Mouse (Mus musculus): ENCODE results near the gene Kdm5b. TPM values are rescaled to one million over a fixed set of nuclear protein-coding genes. Genes with fewer than 3 reads are reported as not detected.

Gene Kdm5b
- total RNA-seq, 1 experiment: 127 TPM

GRCm38 (mm10) chr1:134573300-134573931, 13.4 kb downstream of the Kdm5b start:
- in situ Hi-C loops (cut with MboI; ENCODE audit: low sequenced_read_pairs in 2 of 2, unreplicated experiment in 2 of 2): no loop called here
- no peak for DNase-seq (ENCODE audit: low read depth, low spot score)
- no peak for TF ChIP-seq ZNF384 (IDR thresholded peaks at IDR 0.05; ENCODE audit: low read depth, low read length)
- no peak for TF ChIP-seq HCFC1 (IDR thresholded peaks at IDR 0.05; ENCODE audit: borderline replicate concordance, insufficient read depth, low read length)
- no peak for TF ChIP-seq MAFK (IDR thresholded peaks at IDR 0.05; ENCODE audit: insufficient read depth, low read depth, low read length)
- TF ChIP-seq CHD2 (IDR thresholded peaks at IDR 0.05; ENCODE audit: low read depth, low read length): no peak
- no peak for TF ChIP-seq ZC3H11A (IDR thresholded peaks at IDR 0.05; ENCODE audit: borderline replicate concordance, low read depth, low read length)
- Histone ChIP-seq H3K27ac (ENCODE audit: insufficient read depth, low read depth, low read length, poor library complexity, severe bottlenecking) (peak overlapping the region; percentile 53; the same call in 1 of the 2 replicates), H3K4me3 (ENCODE audit: insufficient read depth in 1 of 2, low read depth in 1 of 2, low read length in 2 of 2, poor library complexity in 1 of 2, severe bottlenecking in 1 of 2) (no peak overlapping the region), H3K9me3 (ENCODE audit: control insufficient read depth, insufficient read depth, low read depth, low read length) (no peaks in the 10 kb centered on the region), H3K4me1 (ENCODE audit: control insufficient read depth in 2 of 2, insufficient read depth in 2 of 2, low read length in 2 of 2, poor library complexity in 1 of 2) (peaks cover 9 to 23% of the 10 kb centered on the region in 2 experiments), H3K9ac (ENCODE audit: insufficient read depth, low read depth, low read length, poor library complexity, severe bottlenecking) (no peak overlapping the region), H3K36me3 (ENCODE audit: control insufficient read depth, insufficient read depth, low read length, poor library complexity, severe bottlenecking) (no peaks in the 10 kb centered on the region)

GRCm38 (mm10) chr1:134573932-134574315, 14.0 kb downstream of the Kdm5b start:
- Histone ChIP-seq H3K4me3 (ENCODE audit: insufficient read depth in 1 of 2, low read depth in 1 of 2, low read length in 2 of 2, poor library complexity in 1 of 2, severe bottlenecking in 1 of 2) (no peak overlapping the region), H3K36me3 (ENCODE audit: control insufficient read depth, insufficient read depth, low read length, poor library complexity, severe bottlenecking) (no peaks in the 10 kb centered on the region)
- in situ Hi-C loops (cut with MboI; ENCODE audit: low sequenced_read_pairs in 2 of 2, unreplicated experiment in 2 of 2): no loop called here

GRCm38 (mm10) chr1:134577384-134578120, 17.6 kb downstream of the Kdm5b start:
- TF ChIP-seq MAFK (IDR thresholded peaks at IDR 0.05; ENCODE audit: insufficient read depth, low read depth, low read length): no peak
- TF ChIP-seq ZNF384 (IDR thresholded peaks at IDR 0.05; ENCODE audit: low read depth, low read length): peak; percentile 73
- in situ Hi-C loops (cut with MboI; ENCODE audit: low sequenced_read_pairs in 2 of 2, unreplicated experiment in 2 of 2): no loop called here
- Histone ChIP-seq H3K27ac (ENCODE audit: insufficient read depth, low read depth, low read length, poor library complexity, severe bottlenecking) (no peak overlapping the region), H3K36me3 (ENCODE audit: control insufficient read depth, insufficient read depth, low read length, poor library complexity, severe bottlenecking) (peaks cover 2% of the 10 kb centered on the region; the same call in 1 of the 2 replicates), H3K9ac (ENCODE audit: insufficient read depth, low read depth, low read length, poor library complexity, severe bottlenecking) (no peak overlapping the region), H3K9me3 (ENCODE audit: control insufficient read depth, insufficient read depth, low read depth, low read length) (no peaks in the 10 kb centered on the region), H3K4me3 (ENCODE audit: insufficient read depth in 1 of 2, low read depth in 1 of 2, low read length in 2 of 2, poor library complexity in 1 of 2, severe bottlenecking in 1 of 2) (no peak overlapping the region), H3K4me1 (ENCODE audit: control insufficient read depth in 2 of 2, insufficient read depth in 2 of 2, low read length in 2 of 2, poor library complexity in 1 of 2) (peaks cover 10 to 22% of the 10 kb centered on the region in 2 experiments; a peak in 3 of 4 replicates)
- DNase-seq (ENCODE audit: low read depth, low spot score): no peak

More at GRCm38 (mm10) chr1:134573932-134574315, 14.0 kb downstream of the Kdm5b start:
- Histone ChIP-seq H3K9ac (ENCODE audit: insufficient read depth, low read depth, low read length, poor library complexity, severe bottlenecking) (no peak overlapping the region), H3K27ac (ENCODE audit: insufficient read depth, low read depth, low read length, poor library complexity, severe bottlenecking) (peak overlapping the region; percentile 53; the same call in 1 of the 2 replicates), H3K4me1 (ENCODE audit: control insufficient read depth in 2 of 2, insufficient read depth in 2 of 2, low read length in 2 of 2, poor library complexity in 1 of 2) (peaks cover 9 to 23% of the 10 kb centered on the region in 2 experiments), H3K9me3 (ENCODE audit: control insufficient read depth, insufficient read depth, low read depth, low read length) (no peaks in the 10 kb centered on the region)
- DNase-seq (ENCODE audit: low read depth, low spot score): no peak
- TF ChIP-seq ZC3H11A (IDR thresholded peaks at IDR 0.05; ENCODE audit: borderline replicate concordance, low read depth, low read length) (no peak), CHD2 (IDR thresholded peaks at IDR 0.05; ENCODE audit: low read depth, low read length) (no peak), ZNF384 (IDR thresholded peaks at IDR 0.05; ENCODE audit: low read depth, low read length) (no peak), MAFK (IDR thresholded peaks at IDR 0.05; ENCODE audit: insufficient read depth, low read depth, low read length) (peak; percentile 60; the same call in 1 of the 2 replicates), HCFC1 (IDR thresholded peaks at IDR 0.05; ENCODE audit: borderline replicate concordance, insufficient read depth, low read length) (no peak)

- in situ Hi-C loops (cut with MboI; ENCODE audit: low sequenced_read_pairs in 2 of 2, unreplicated experiment in 2 of 2): no loop called here
- H3K36me3 ChIP-seq (ENCODE audit: control insufficient read depth, insufficient read depth, low read length, poor library complexity, severe bottlenecking): peaks cover 4% of the 10 kb centered on the region; the same call in 1 of the 2 replicates
- no peak overlapping the region for H3K27ac ChIP-seq (ENCODE audit: insufficient read depth, low read depth, low read length, poor library complexity, severe bottlenecking)
- H3K9me3 ChIP-seq (ENCODE audit: control insufficient read depth, insufficient read depth, low read depth, low read length): no peaks in the 10 kb centered on the region
- H3K9ac ChIP-seq (ENCODE audit: insufficient read depth, low read depth, low read length, poor library complexity, severe bottlenecking): no peak overlapping the region
- peaks cover 6 to 13% of the 10 kb centered on the region in 2 experiments; a peak in 3 of 4 replicates for H3K4me1 ChIP-seq (ENCODE audit: control insufficient read depth in 2 of 2, insufficient read depth in 2 of 2, low read length in 2 of 2, poor library complexity in 1 of 2)
- TF ChIP-seq ZC3H11A (IDR thresholded peaks at IDR 0.05; ENCODE audit: borderline replicate concordance, low read depth, low read length) (no peak), HCFC1 (IDR thresholded peaks at IDR 0.05; ENCODE audit: borderline replicate concordance, insufficient read depth, low read length) (no peak), ZNF384 (IDR thresholded peaks at IDR 0.05; ENCODE audit: low read depth, low read length) (no peak), CHD2 (IDR thresholded peaks at IDR 0.05; ENCODE audit: low read depth, low read length) (no peak), MAFK (IDR thresholded peaks at IDR 0.05; ENCODE audit: insufficient read depth, low read depth, low read length) (no peak)
- H3K4me3 ChIP-seq (ENCODE audit: insufficient read depth in 1 of 2, low read depth in 1 of 2, low read length in 2 of 2, poor library complexity in 1 of 2, severe bottlenecking in 1 of 2): no peak overlapping the region
- no peak for DNase-seq (ENCODE audit: low read depth, low spot score)
Measured at GRCm38 (mm10) chr1:134580796-134581195, 20.8 kb downstream of the Kdm5b start.
